Mouse (Mus musculus) erythroblast, embryonic 14.5 days (primary cell): ENCODE results near the gene Pnkp.

ENCODE experiments used
- GATA1 ChIP-seq: IDR thresholded peaks from 2 replicates; pipeline ENCODE4 v1.6.1; 2012; ENCODE audit warnings: low read length, inconsistent platforms, mixed read lengths
- TAL1 ChIP-seq: IDR thresholded peaks from 3 replicates; pipeline ENCODE4 v1.6.1; 2012; ENCODE audit warnings: low read length, inconsistent platforms, mixed read lengths

- TF ChIP-seq GATA1 (no peak), TAL1 (no peak)
Observed at GRCm38 (mm10) chr7:44864595-44865542, 7.9 kb downstream of the Pnkp start.
